Mouse (Mus musculus): ENCODE data around the gene Slc15a2. TPM values are rescaled to one million over a fixed set of nuclear protein-coding genes. Genes with fewer than 3 reads are reported as not detected.

Slc15a2 gene
- polyA plus RNA-seq, 1 experiment from 2014 or later = 17.9 TPM

DNA sequence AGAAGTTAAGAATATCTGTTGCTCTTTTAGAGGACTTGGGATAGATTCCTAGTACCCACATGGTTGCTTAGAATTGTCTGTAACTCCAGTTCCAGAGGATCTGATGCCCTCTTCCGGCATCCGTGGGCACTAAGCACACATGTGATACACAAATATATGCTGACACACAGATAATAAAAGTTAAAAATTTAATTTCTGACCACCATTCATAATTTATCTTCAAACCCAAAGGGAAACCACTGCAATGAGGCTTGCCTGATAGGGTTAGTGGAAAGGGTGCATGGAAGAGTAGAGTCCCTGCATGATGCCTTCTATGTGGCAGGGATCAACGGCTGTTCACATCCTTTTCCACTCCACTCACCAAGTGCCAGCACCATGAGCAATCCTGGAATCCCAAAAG is 13.1 kb downstream of the Slc15a2 start:
- Histone ChIP-seq H3K27me3 (replicated peaks; ENCODE audit: control insufficient read depth, insufficient read depth, low read length) (no peaks in the 10 kb centered on the region), H3K4me2 (ENCODE audit: low read length) (no peak overlapping the region), H3K9ac (ENCODE audit: low read depth, low read length) (no peak overlapping the region), H3K4me3 (ENCODE audit: low read length) (no peak overlapping the region), H3K9me3 (ENCODE audit: control insufficient read depth, low read length) (no peaks in the 10 kb centered on the region), H3K27ac (ENCODE audit: low read depth, low read length) (no peak overlapping the region), H3K4me1 (ENCODE audit: control insufficient read depth, insufficient read depth, low read depth, low read length) (no peaks in the 10 kb centered on the region), H3K36me3 (ENCODE audit: control insufficient read depth, insufficient read depth, low read length) (no peaks in the 10 kb centered on the region)
- 97% methylated on average over 3 of the region's 3 CpGs for WGBS
- ATAC-seq = no peak

DNA sequence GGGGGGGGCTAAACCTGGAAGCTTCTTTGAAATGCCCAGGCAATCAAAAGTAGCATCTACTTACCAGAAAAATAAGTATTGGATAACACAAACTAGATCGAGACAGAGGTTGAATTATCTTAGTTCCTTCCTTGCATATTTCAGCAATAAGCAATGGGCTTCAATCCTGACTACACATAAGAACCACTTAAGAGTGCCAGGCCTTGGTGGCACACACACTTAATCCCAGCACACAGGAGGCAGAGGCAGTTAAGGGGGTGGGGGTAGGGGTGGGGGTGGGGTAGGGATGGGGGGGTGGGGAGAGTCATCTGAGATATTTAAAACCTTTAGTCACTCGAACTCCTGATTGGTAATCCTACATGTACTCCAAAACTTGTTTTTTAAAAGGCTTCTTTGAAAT is 13.5 kb downstream of the Slc15a2 start:
- WGBS = 78% methylated on average over 2 of the region's 2 CpGs
- H3K4me3 ChIP-seq (ENCODE audit: low read length) = no peak overlapping the region
- no peaks in the 10 kb centered on the region for H3K4me1 ChIP-seq (ENCODE audit: control insufficient read depth, insufficient read depth, low read depth, low read length)
- no peak overlapping the region for H3K9ac ChIP-seq (ENCODE audit: low read depth, low read length)
- ATAC-seq = no peak
- no peak overlapping the region for H3K4me2 ChIP-seq (ENCODE audit: low read length)
- H3K27me3 ChIP-seq (replicated peaks; ENCODE audit: control insufficient read depth, insufficient read depth, low read length) = no peaks in the 10 kb centered on the region
- H3K27ac ChIP-seq (ENCODE audit: low read depth, low read length) = no peak overlapping the region
- no peaks in the 10 kb centered on the region for H3K9me3 ChIP-seq (ENCODE audit: control insufficient read depth, low read length)
- H3K36me3 ChIP-seq (ENCODE audit: control insufficient read depth, insufficient read depth, low read length) = no peaks in the 10 kb centered on the region

DNA sequence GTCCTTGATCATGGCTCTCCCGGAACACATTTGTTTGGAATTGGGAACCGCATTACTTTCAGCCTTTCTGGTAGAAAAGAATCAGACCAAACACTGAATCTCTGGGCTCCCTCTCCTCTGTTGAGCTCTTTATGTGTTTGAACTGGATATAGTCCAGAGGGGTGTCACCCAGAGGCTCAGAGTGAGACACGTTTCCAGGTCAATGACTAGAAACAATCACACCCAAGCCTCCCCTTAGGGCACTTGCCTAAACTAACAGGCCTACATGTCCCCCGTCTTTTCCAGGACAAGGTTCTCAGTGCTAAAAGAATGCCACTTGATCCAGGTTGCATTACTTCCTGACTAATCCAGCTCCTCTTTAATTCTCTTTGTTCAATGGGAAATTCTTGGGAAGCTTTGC is 13.9 kb downstream of the Slc15a2 start:
- no peaks in the 10 kb centered on the region for H3K9me3 ChIP-seq (ENCODE audit: control insufficient read depth, low read length)
- no peak overlapping the region for H3K4me3 ChIP-seq (ENCODE audit: low read length)
- ATAC-seq = peak; percentile 79; the same call in 1 of the 2 replicates
- no peak overlapping the region for H3K27ac ChIP-seq (ENCODE audit: low read depth, low read length)
- no peak overlapping the region for H3K4me2 ChIP-seq (ENCODE audit: low read length)
- H3K4me1 ChIP-seq (ENCODE audit: control insufficient read depth, insufficient read depth, low read depth, low read length) = no peaks in the 10 kb centered on the region
- H3K36me3 ChIP-seq (ENCODE audit: control insufficient read depth, insufficient read depth, low read length) = no peaks in the 10 kb centered on the region
- H3K9ac ChIP-seq (ENCODE audit: low read depth, low read length) = no peak overlapping the region
- WGBS = 58% methylated on average over 4 of the region's 4 CpGs
- H3K27me3 ChIP-seq (replicated peaks; ENCODE audit: control insufficient read depth, insufficient read depth, low read length) = no peaks in the 10 kb centered on the region

DNA sequence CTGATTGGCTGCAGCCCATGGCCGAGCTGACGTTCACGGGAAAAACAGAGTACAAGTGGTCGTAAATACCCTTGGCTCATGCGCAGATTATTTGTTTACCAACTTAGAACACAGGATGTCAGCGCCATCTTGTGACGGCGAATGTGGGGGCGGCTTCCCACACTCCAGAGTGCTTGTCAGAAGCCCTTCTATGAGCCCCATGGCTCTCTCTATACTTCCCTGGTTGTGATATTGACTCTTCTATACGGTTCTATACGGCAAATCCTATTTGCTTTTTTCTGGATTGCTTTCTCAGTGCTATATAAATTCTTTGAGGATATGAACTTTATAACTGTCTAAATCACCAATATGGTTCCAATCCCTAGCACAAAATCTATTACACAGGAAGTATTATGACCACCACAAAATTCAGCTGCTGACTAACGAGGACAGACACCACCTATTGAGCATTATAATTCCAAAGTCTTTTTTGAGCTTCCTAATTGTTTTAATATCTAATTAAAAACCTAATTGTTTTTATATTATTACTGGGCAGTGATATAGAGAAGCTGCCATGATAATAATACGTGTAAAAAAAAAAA is 14.5 kb downstream of the Slc15a2 start:
- Histone ChIP-seq H3K4me1 (ENCODE audit: control insufficient read depth, insufficient read depth, low read depth, low read length) (no peaks in the 10 kb centered on the region), H3K9me3 (ENCODE audit: control insufficient read depth, low read length) (no peaks in the 10 kb centered on the region), H3K27ac (ENCODE audit: low read depth, low read length) (no peak overlapping the region), H3K4me2 (ENCODE audit: low read length) (no peak overlapping the region), H3K4me3 (ENCODE audit: low read length) (no peak overlapping the region), H3K36me3 (ENCODE audit: control insufficient read depth, insufficient read depth, low read length) (no peaks in the 10 kb centered on the region), H3K27me3 (replicated peaks; ENCODE audit: control insufficient read depth, insufficient read depth, low read length) (no peaks in the 10 kb centered on the region), H3K9ac (ENCODE audit: low read depth, low read length) (no peak overlapping the region)
- 77% methylated on average over 8 of the region's 13 CpGs for WGBS
- ATAC-seq = no peak

DNA sequence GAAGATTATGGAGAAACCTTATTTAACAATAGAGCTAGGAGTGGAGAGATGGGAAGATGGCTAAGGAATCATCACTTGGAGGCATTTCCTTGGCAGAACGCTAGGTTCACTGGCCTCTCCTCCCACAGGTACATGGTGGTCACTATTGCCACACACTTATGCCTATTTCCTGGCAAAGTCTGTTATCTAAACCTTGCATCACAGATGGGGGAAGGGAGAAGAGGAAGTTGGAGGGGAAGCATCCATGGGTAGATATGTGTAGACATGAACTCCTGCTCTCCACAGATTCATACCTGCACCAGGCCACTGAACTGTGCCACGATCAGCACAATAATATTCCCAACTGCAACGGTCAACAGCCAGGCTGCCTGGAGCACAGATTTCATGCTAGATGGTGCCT is 32.8 kb downstream of the Slc15a2 start:
- no peak overlapping the region for H3K9ac ChIP-seq (ENCODE audit: low read depth, low read length)
- 89% methylated on average over 3 of the region's 3 CpGs for WGBS

DNA sequence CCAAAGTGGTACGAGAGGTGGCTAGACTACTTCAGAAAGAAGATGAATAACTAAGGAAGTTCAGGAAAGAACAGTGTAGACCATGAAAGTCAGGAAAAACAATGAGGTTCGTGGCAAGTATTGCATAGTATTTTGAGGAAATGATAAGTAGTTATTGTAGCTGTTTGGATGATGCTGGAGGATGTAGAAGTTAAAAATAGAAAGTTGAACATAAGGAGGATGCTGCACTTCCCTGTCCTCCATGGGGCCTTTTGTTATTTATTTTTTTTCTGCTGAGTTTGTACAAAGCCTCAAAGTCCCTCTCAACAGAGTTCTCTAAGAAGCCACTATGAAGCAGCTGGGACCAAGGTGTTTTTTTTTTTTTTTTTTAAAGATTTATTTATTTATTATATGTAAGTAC is 37.0 kb downstream of the Slc15a2 start:
- H3K27me3 ChIP-seq (replicated peaks; ENCODE audit: control insufficient read depth, insufficient read depth, low read length) = no peaks in the 10 kb centered on the region
- no peaks in the 10 kb centered on the region for H3K4me1 ChIP-seq (ENCODE audit: control insufficient read depth, insufficient read depth, low read depth, low read length)
- no peak overlapping the region for H3K4me2 ChIP-seq (ENCODE audit: low read length)
- no peak overlapping the region for H3K9ac ChIP-seq (ENCODE audit: low read depth, low read length)
- WGBS = 78% methylated on average over 2 of the region's 2 CpGs
- no peaks in the 10 kb centered on the region for H3K36me3 ChIP-seq (ENCODE audit: control insufficient read depth, insufficient read depth, low read length)
- H3K4me3 ChIP-seq (ENCODE audit: low read length) = no peak overlapping the region
- H3K27ac ChIP-seq (ENCODE audit: low read depth, low read length) = no peak overlapping the region
- ATAC-seq = no peak
- no peaks in the 10 kb centered on the region for H3K9me3 ChIP-seq (ENCODE audit: control insufficient read depth, low read length)

More for the DNA sequence above, 32.8 kb downstream of the Slc15a2 start:
- Histone ChIP-seq H3K4me2 (ENCODE audit: low read length) (no peak overlapping the region), H3K9me3 (ENCODE audit: control insufficient read depth, low read length) (no peaks in the 10 kb centered on the region), H3K4me1 (ENCODE audit: control insufficient read depth, insufficient read depth, low read depth, low read length) (no peaks in the 10 kb centered on the region), H3K27me3 (replicated peaks; ENCODE audit: control insufficient read depth, insufficient read depth, low read length) (no peaks in the 10 kb centered on the region), H3K4me3 (ENCODE audit: low read length) (no peak overlapping the region), H3K36me3 (ENCODE audit: control insufficient read depth, insufficient read depth, low read length) (no peaks in the 10 kb centered on the region; the same call in 1 of the 2 replicates), H3K27ac (ENCODE audit: low read depth, low read length) (no peak overlapping the region)
- ATAC-seq = no peak

DNA sequence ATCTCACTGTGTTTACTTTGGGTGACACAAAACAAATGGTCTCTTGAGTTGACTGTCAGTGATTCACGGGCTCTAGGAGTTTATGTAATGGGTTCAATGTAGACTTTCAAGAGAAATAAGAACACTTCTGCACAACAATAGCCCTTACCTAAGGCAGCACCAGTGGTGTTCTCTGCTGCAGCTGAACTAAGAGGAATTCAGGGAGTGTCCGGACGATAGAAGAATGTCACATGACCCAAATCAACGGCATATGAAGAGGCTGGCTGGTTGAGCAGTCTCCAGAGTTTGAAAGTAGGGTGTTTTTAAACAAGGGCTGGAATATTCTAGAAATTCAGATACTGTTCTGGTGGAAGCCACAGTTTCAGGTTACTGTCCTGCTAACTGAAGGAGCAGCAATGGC is 37.7 kb downstream of the Slc15a2 start:
- H3K4me2 ChIP-seq (ENCODE audit: low read length) = no peak overlapping the region
- H3K36me3 ChIP-seq (ENCODE audit: control insufficient read depth, insufficient read depth, low read length) = no peaks in the 10 kb centered on the region
- no peak overlapping the region for H3K27ac ChIP-seq (ENCODE audit: low read depth, low read length)
- no peak for ATAC-seq
- no peaks in the 10 kb centered on the region for H3K27me3 ChIP-seq (replicated peaks; ENCODE audit: control insufficient read depth, insufficient read depth, low read length)
- no peaks in the 10 kb centered on the region for H3K4me1 ChIP-seq (ENCODE audit: control insufficient read depth, insufficient read depth, low read depth, low read length)
- H3K4me3 ChIP-seq (ENCODE audit: low read length) = no peak overlapping the region
- WGBS = 79% methylated on average over 4 of the region's 4 CpGs
- H3K9ac ChIP-seq (ENCODE audit: low read depth, low read length) = no peak overlapping the region
- H3K9me3 ChIP-seq (ENCODE audit: control insufficient read depth, low read length) = no peaks in the 10 kb centered on the region

DNA sequence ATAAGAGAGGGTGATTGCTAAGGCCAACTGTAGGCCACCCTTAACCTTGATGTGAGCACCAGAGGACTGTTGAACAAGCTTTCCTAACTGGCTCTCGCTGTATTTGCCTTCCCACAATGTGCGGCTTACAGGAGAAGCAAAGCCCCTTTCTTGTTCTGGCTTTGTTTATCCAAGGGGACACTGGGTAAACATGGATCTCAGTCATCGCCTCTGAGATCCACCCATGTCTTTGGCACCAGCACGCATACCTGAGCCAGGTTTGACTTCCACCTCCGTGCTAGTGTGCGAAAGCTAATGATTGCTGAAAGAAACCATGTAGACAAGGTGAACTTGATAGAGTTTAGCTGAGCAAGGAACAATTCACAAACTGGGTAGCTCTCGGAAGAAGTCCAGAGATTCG is 41.2 kb downstream of the Slc15a2 start:
- WGBS = 91% methylated on average over 8 of the region's 8 CpGs
- Histone ChIP-seq H3K4me2 (ENCODE audit: low read length) (no peak overlapping the region), H3K27ac (ENCODE audit: low read depth, low read length) (no peak overlapping the region), H3K27me3 (replicated peaks; ENCODE audit: control insufficient read depth, insufficient read depth, low read length) (no peaks in the 10 kb centered on the region), H3K4me3 (ENCODE audit: low read length) (no peak overlapping the region), H3K9me3 (ENCODE audit: control insufficient read depth, low read length) (no peaks in the 10 kb centered on the region), H3K36me3 (ENCODE audit: control insufficient read depth, insufficient read depth, low read length) (no peaks in the 10 kb centered on the region), H3K9ac (ENCODE audit: low read depth, low read length) (no peak overlapping the region), H3K4me1 (ENCODE audit: control insufficient read depth, insufficient read depth, low read depth, low read length) (no peaks in the 10 kb centered on the region)
- ATAC-seq = no peak

DNA sequence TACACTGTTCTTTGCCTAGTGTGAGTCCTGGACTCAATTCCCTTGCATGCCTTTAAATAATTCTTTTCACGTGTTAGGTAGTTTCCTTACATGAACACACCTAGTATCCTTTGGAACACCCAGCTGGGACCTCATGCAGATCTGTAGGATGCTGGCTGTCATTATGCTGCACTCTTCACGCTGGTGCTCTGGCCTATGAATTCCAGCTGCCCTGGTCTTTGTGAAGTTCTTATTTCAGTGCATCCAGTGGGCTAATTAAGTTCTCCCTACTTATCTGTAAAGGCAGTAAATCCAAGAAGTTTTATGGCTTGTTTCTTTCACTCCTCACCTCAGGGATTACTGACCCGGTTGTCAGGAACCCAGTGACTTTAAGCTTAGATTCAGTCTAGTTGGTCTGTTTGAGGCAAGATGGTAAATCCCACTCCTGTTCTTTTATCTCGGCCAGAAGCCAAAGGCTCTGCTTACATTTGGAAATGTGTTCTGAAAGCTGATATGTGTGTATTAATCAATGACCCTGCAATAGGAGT is 45.3 kb downstream of the Slc15a2 start:
- Histone ChIP-seq H3K27me3 (replicated peaks; ENCODE audit: control insufficient read depth, insufficient read depth, low read length) (no peaks in the 10 kb centered on the region), H3K27ac (ENCODE audit: low read depth, low read length) (no peak overlapping the region), H3K36me3 (ENCODE audit: control insufficient read depth, insufficient read depth, low read length) (no peaks in the 10 kb centered on the region), H3K9ac (ENCODE audit: low read depth, low read length) (no peak overlapping the region), H3K9me3 (ENCODE audit: control insufficient read depth, low read length) (no peaks in the 10 kb centered on the region), H3K4me2 (ENCODE audit: low read length) (no peak overlapping the region), H3K4me3 (ENCODE audit: low read length) (no peak overlapping the region), H3K4me1 (ENCODE audit: control insufficient read depth, insufficient read depth, low read depth, low read length) (no peaks in the 10 kb centered on the region)
- no peak for ATAC-seq
- WGBS = 48% methylated on average over 4 of the region's 4 CpGs

DNA sequence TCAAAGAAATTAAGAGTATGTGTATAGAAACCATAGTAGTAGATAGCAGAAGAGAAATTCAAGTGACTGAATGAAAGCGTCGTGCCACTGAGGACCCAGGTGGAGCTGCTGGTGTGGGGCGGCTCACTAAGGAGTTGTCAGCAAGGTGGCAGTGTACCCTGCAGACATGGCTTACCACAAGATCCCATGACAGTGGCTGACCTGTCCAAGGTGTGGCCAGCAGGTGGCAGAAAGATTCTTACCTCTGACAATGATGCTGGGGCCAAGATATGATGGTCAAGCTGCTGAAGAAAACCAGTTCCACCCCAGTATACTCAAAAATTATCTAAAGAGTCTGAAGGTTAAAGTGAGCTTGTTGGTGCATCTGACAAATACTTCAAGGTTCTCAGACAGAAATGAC is 49.3 kb downstream of the Slc15a2 start:
- ATAC-seq = no peak
- Histone ChIP-seq H3K9me3 (ENCODE audit: control insufficient read depth, low read length) (no peaks in the 10 kb centered on the region), H3K36me3 (ENCODE audit: control insufficient read depth, insufficient read depth, low read length) (no peaks in the 10 kb centered on the region), H3K4me1 (ENCODE audit: control insufficient read depth, insufficient read depth, low read depth, low read length) (no peaks in the 10 kb centered on the region), H3K9ac (ENCODE audit: low read depth, low read length) (no peak overlapping the region), H3K4me2 (ENCODE audit: low read length) (no peak overlapping the region), H3K27me3 (replicated peaks; ENCODE audit: control insufficient read depth, insufficient read depth, low read length) (no peaks in the 10 kb centered on the region), H3K4me3 (ENCODE audit: low read length) (no peak overlapping the region), H3K27ac (ENCODE audit: low read depth, low read length) (no peak overlapping the region)
- 94% methylated on average over 3 of the region's 3 CpGs for WGBS
